Mouse (Mus musculus): Measurements from ENCODE around the gene Mrtfb. TPM values are rescaled to one million over a fixed set of nuclear protein-coding genes. Genes with fewer than 3 reads are reported as not detected.

Gene Mrtfb
- polyA plus RNA-seq, 1 experiment from 2014 or later = 22.4 TPM

DNA sequence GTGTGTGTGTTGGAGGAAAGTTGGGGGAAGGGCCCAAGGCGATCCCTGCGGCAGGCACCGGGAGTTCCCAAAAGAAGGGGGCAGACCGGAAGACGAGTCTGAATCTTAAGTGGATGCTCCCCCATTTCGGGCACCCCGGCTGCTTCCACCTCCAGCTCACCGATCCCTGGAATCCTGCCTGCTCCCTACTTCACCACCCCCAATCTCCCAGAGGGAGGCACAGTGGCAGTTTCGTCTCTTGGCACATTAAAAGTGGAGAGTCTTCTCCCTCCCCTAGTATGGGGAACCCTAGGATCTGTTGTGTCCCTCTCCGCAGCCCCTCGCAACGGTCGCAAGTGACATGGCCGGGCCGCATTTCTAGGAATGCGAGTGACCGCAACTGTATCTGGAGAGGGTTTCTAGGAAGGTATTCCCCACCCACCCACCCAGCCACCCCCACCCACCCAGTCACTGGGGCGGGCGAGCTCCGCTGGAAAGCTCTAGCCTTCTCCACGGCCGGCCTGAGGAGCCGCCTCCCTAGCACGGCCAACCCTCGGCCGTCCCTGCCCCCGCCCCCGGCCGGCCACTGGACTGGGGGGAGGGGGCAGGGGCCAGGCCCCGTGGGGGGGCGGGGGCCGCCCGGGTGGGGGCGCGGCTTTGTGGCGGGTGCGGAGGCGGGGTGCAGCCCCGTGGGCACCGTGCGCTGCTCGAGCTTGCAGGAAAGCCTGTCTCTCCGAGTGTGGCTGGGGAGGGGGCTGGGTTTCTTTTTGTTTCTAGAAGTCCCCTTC is 191.2 kb downstream of the Mrtfb start:
- Histone ChIP-seq H3K27me3 (ENCODE audit: control insufficient read depth, insufficient read depth, low read length) (peaks cover 45% of the 10 kb centered on the region), H3K4me3 (ENCODE audit: low read depth, low read length) (peak overlapping the region; percentile 68), H3K9ac (ENCODE audit: low read length) (peak overlapping the region; percentile 65), H3K27ac (ENCODE audit: low read depth, low read length) (no peak overlapping the region), H3K9me3 (ENCODE audit: control insufficient read depth, low read length) (no peaks in the 10 kb centered on the region), H3K36me3 (ENCODE audit: control insufficient read depth, insufficient read depth, low read length) (no peaks in the 10 kb centered on the region), H3K4me1 (replicated peaks; ENCODE audit: control insufficient read depth, insufficient read depth, low read length) (peaks cover 14% of the 10 kb centered on the region; the same call in 1 of the 2 replicates), H3K4me2 (ENCODE audit: low read depth, low read length, severe bottlenecking) (peak overlapping the region; percentile 100)
- ATAC-seq (replicated peaks; ENCODE audit: low FRiP score) (peak; percentile 60), DNase-seq (ENCODE audit: low spot score) (peak; percentile 76)
- under 1% methylated on average over 38 of the region's 43 CpGs for WGBS

DNA sequence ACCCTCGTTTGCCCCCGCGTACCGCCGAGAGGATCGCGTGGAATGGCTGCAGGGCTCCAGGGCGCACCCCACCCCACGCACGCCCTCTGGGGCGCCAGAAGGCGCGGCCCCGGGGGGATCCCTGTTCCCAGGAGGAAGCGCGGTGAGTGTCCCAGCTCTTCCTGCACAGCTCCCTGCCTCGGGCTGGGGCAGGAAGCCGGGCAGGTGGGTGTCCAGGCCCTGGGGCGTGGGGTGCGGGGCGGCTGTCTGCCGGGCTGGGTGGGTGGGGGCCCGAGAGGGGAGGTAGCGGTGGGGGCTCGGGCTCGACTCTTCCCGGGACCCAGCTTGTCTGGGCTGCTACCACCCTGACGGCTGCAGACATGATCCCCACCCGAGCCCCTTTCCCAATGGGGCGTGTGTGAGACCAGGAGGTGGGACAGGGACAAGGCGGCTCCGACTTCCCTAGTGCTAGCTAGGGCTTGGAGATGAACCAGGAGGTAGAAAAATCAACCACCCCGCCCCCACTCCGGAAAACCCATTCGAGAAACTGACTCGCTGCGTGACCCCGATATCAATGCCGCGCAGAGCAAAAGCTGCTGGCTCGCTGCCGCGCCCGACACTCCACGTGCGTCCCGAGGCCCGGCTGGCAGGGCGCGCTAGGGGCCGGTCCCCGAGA is 191.9 kb downstream of the Mrtfb start:
- no peak overlapping the region for H3K27ac ChIP-seq (ENCODE audit: low read depth, low read length)
- H3K4me2 ChIP-seq (ENCODE audit: low read depth, low read length, severe bottlenecking) = peak overlapping the region; percentile 100
- DNase-seq (ENCODE audit: low spot score) (peak; percentile 62), ATAC-seq (replicated peaks; ENCODE audit: low FRiP score) (peak; percentile 60)
- H3K4me3 ChIP-seq (ENCODE audit: low read depth, low read length) = peak overlapping the region; percentile 68
- H3K9ac ChIP-seq (ENCODE audit: low read length) = peak overlapping the region; percentile 65
- H3K4me1 ChIP-seq (replicated peaks; ENCODE audit: control insufficient read depth, insufficient read depth, low read length) = peaks cover 14% of the 10 kb centered on the region; the same call in 1 of the 2 replicates
- peaks cover 48% of the 10 kb centered on the region for H3K27me3 ChIP-seq (ENCODE audit: control insufficient read depth, insufficient read depth, low read length)
- H3K36me3 ChIP-seq (ENCODE audit: control insufficient read depth, insufficient read depth, low read length) = no peaks in the 10 kb centered on the region
- WGBS = under 1% methylated on average over 50 of the region's 52 CpGs
- H3K9me3 ChIP-seq (ENCODE audit: control insufficient read depth, low read length) = no peaks in the 10 kb centered on the region

DNA sequence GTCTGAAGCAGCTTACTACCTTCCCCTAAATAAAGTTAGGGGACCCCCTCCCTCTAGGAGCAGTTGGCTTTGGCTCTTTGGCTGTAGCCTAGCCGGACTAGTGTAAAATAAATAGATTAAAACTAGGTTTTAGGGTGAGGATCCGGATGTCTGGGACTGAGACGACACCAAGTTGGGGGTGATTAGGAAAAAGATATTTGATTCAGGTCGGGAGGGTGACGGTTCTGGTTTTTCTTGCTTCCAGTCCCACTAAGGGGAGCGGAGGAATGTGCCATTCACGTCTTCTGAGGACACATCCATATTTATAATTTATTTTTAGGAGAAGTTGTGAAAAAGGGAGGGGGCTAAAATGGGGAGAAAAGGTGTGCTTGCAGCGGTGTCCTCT is 192.4 kb downstream of the Mrtfb start:
- peaks cover 14% of the 10 kb centered on the region; the same call in 1 of the 2 replicates for H3K4me1 ChIP-seq (replicated peaks; ENCODE audit: control insufficient read depth, insufficient read depth, low read length)

DNA sequence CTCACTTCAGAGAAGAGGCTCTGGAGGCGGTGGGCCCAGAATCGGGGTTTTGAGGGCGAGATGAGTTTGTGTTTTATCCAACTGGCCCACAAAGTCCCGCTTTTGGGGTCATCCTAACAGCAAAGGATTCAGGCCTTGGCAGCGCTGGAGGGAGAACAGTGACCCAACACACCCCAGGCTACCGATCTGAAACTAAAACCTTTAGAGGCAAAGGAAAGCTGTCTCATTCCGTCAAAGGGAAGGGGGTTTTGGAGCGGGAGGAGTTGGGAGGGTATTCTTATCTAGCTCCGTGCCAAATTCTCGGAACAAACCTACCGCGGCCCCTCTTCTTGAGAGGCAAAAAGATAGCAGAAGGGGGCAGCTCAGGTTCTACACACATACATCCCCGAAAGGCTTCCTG is 193.2 kb downstream of the Mrtfb start:
- ATAC-seq (replicated peaks; ENCODE audit: low FRiP score) = no peak
- Histone ChIP-seq H3K27me3 (ENCODE audit: control insufficient read depth, insufficient read depth, low read length) (peaks cover 48% of the 10 kb centered on the region), H3K27ac (ENCODE audit: low read depth, low read length) (no peak overlapping the region), H3K4me2 (ENCODE audit: low read depth, low read length, severe bottlenecking) (no peak overlapping the region), H3K4me3 (ENCODE audit: low read depth, low read length) (no peak overlapping the region), H3K4me1 (replicated peaks; ENCODE audit: control insufficient read depth, insufficient read depth, low read length) (peaks cover 14% of the 10 kb centered on the region; the same call in 1 of the 2 replicates), H3K9me3 (ENCODE audit: control insufficient read depth, low read length) (no peaks in the 10 kb centered on the region), H3K9ac (ENCODE audit: low read length) (no peak overlapping the region), H3K36me3 (ENCODE audit: control insufficient read depth, insufficient read depth, low read length) (no peaks in the 10 kb centered on the region)
- 8% methylated on average over 13 of the region's 13 CpGs for WGBS
- DNase-seq (ENCODE audit: low spot score) = no peak

More for the DNA sequence above, 192.4 kb downstream of the Mrtfb start:
- peak overlapping the region; percentile 68 for H3K4me3 ChIP-seq (ENCODE audit: low read depth, low read length)
- H3K36me3 ChIP-seq (ENCODE audit: control insufficient read depth, insufficient read depth, low read length) = no peaks in the 10 kb centered on the region
- H3K9me3 ChIP-seq (ENCODE audit: control insufficient read depth, low read length) = no peaks in the 10 kb centered on the region
- 8% methylated on average over 8 of the region's 8 CpGs for WGBS
- ATAC-seq (replicated peaks; ENCODE audit: low FRiP score) (peak; percentile 18; the same call in 1 of the 2 replicates), DNase-seq (ENCODE audit: low spot score) (no peak)
- H3K27me3 ChIP-seq (ENCODE audit: control insufficient read depth, insufficient read depth, low read length) = peaks cover 48% of the 10 kb centered on the region
- H3K27ac ChIP-seq (ENCODE audit: low read depth, low read length) = no peak overlapping the region
- peak overlapping the region; percentile 65 for H3K9ac ChIP-seq (ENCODE audit: low read length)
- peak overlapping the region; percentile 100 for H3K4me2 ChIP-seq (ENCODE audit: low read depth, low read length, severe bottlenecking)

DNA sequence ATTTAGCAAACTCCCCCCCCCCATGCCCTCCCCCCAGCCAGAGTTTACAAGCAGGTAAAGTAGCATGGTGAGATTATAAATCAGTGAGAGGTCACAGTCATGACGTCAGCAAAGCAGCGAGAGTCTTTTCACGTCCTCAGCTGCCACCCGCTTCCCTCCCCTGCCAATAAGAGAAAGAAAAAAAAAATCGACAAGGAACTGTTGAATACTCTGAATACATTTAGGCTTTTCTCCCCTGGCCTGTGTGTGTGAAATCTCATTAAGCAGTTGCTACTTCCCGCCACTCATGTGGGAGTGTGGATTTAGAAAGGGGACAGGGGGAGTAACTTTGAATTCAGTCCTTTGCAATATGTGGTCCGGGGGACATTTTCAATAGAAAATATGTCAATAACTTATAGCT is 194.6 kb downstream of the Mrtfb start:
- WGBS = 15% methylated on average over 7 of the region's 7 CpGs
- Histone ChIP-seq H3K36me3 (ENCODE audit: control insufficient read depth, insufficient read depth, low read length) (no peaks in the 10 kb centered on the region), H3K27me3 (ENCODE audit: control insufficient read depth, insufficient read depth, low read length) (peaks cover 50% of the 10 kb centered on the region), H3K4me3 (ENCODE audit: low read depth, low read length) (no peak overlapping the region), H3K4me2 (ENCODE audit: low read depth, low read length, severe bottlenecking) (no peak overlapping the region), H3K4me1 (replicated peaks; ENCODE audit: control insufficient read depth, insufficient read depth, low read length) (peaks cover 14% of the 10 kb centered on the region; the same call in 1 of the 2 replicates), H3K27ac (ENCODE audit: low read depth, low read length) (no peak overlapping the region), H3K9ac (ENCODE audit: low read length) (no peak overlapping the region; the same call in 1 of the 2 replicates), H3K9me3 (ENCODE audit: control insufficient read depth, low read length) (no peaks in the 10 kb centered on the region)
- DNase-seq (ENCODE audit: low spot score) = no peak
- no peak for ATAC-seq (replicated peaks; ENCODE audit: low FRiP score)

DNA sequence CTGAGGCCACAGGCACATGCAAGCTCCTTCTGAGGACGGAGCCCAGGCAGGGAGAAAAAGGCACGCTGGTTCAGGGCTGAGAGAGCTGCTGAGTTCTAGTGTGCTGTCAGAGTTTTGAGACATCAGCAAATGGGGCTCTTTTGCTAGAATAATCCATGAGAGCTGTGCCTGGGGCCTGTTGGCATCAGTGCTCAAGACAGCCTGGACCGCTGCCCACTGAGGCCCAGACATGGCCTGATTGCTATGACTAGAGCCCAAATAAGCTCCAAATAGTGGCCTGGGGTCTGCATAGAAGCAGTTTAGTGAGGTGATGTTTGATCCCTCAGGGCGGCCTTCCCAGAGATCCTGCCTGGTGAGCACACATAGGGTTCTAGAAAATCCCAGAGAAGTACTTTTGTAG is 195.7 kb downstream of the Mrtfb start:
- peaks cover 14% of the 10 kb centered on the region; the same call in 1 of the 2 replicates for H3K4me1 ChIP-seq (replicated peaks; ENCODE audit: control insufficient read depth, insufficient read depth, low read length)
- 84% methylated on average over 4 of the region's 4 CpGs for WGBS
- H3K36me3 ChIP-seq (ENCODE audit: control insufficient read depth, insufficient read depth, low read length) = no peaks in the 10 kb centered on the region
- ATAC-seq (replicated peaks; ENCODE audit: low FRiP score) (no peak), DNase-seq (ENCODE audit: low spot score) (no peak)
- H3K27ac ChIP-seq (ENCODE audit: low read depth, low read length) = no peak overlapping the region
- H3K4me2 ChIP-seq (ENCODE audit: low read depth, low read length, severe bottlenecking) = no peak overlapping the region
- no peaks in the 10 kb centered on the region for H3K9me3 ChIP-seq (ENCODE audit: control insufficient read depth, low read length)
- no peak overlapping the region for H3K4me3 ChIP-seq (ENCODE audit: low read depth, low read length)
- no peak overlapping the region for H3K9ac ChIP-seq (ENCODE audit: low read length)
- peaks cover 41% of the 10 kb centered on the region for H3K27me3 ChIP-seq (ENCODE audit: control insufficient read depth, insufficient read depth, low read length)

DNA sequence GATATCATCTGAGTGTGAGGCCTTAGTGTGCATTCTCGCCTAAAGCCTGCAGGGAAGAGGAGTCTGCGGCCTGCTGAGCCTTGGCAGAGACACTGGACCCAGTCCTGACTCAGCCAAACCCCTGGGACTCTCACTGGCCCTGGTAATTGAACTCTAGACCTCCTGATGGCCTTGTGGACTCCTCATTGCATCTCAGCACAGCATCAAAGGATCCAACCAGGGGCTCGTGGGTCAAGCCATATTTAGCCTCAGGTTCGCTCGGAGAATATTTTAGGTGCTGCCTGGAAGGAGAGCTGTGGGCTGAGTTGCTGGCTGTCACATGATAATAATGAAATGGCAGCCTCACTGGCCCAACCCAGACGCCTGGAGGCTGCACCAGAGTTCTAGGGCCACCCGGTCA is 196.4 kb downstream of the Mrtfb start:
- 81% methylated on average over 7 of the region's 7 CpGs for WGBS
- H3K9ac ChIP-seq (ENCODE audit: low read length) = no peak overlapping the region
- H3K4me2 ChIP-seq (ENCODE audit: low read depth, low read length, severe bottlenecking) = no peak overlapping the region
- no peak overlapping the region for H3K27ac ChIP-seq (ENCODE audit: low read depth, low read length)
- ATAC-seq (replicated peaks; ENCODE audit: low FRiP score) (no peak), DNase-seq (ENCODE audit: low spot score) (no peak)
- no peaks in the 10 kb centered on the region for H3K36me3 ChIP-seq (ENCODE audit: control insufficient read depth, insufficient read depth, low read length)
- H3K27me3 ChIP-seq (ENCODE audit: control insufficient read depth, insufficient read depth, low read length) = peaks cover 38% of the 10 kb centered on the region
- no peak overlapping the region for H3K4me3 ChIP-seq (ENCODE audit: low read depth, low read length)
- no peaks in the 10 kb centered on the region for H3K9me3 ChIP-seq (ENCODE audit: control insufficient read depth, low read length)
- H3K4me1 ChIP-seq (replicated peaks; ENCODE audit: control insufficient read depth, insufficient read depth, low read length) = peaks cover 12% of the 10 kb centered on the region; the same call in 1 of the 2 replicates

DNA sequence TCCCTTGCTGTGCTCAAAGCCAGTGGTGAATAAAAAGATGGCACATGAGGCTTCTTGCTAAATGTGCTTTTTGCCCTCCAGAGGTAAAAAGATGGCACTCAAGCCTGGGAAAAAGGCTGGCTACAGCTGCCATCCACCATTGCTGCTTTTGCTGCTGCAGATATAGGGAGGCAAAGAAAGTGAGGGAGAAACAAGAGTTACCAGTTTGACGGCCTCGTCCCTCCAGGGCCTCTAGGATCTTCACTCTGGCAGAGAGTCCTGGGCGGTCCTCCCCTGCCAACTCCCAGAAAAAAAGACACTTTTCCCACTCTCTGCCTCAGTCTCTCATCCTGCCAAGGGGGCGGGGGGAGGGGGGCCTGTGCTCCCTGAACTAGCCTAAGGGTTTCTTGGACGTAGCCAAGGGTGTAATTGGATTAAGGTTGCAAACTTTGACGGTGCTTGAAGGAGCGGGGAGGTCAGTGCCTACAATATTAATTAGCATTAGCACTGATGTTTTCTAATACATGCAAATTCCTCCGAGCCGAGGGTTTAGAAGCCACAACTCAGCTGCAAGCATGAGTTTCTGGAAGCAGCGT is 197.8 kb downstream of the Mrtfb start:
- peaks cover 27% of the 10 kb centered on the region for H3K27me3 ChIP-seq (ENCODE audit: control insufficient read depth, insufficient read depth, low read length)
- peak; percentile 69 for DNase-seq (ENCODE audit: low spot score)
- H3K9ac ChIP-seq (ENCODE audit: low read length) = no peak overlapping the region

More for the DNA sequence above, 197.8 kb downstream of the Mrtfb start:
- no peaks in the 10 kb centered on the region for H3K9me3 ChIP-seq (ENCODE audit: control insufficient read depth, low read length)
- peaks cover 9% of the 10 kb centered on the region; the same call in 1 of the 2 replicates for H3K4me1 ChIP-seq (replicated peaks; ENCODE audit: control insufficient read depth, insufficient read depth, low read length)
- ATAC-seq (replicated peaks; ENCODE audit: low FRiP score) = peak; percentile 75
- H3K4me3 ChIP-seq (ENCODE audit: low read depth, low read length) = no peak overlapping the region
- no peak overlapping the region for H3K4me2 ChIP-seq (ENCODE audit: low read depth, low read length, severe bottlenecking)
- H3K27ac ChIP-seq (ENCODE audit: low read depth, low read length) = no peak overlapping the region
- no peaks in the 10 kb centered on the region for H3K36me3 ChIP-seq (ENCODE audit: control insufficient read depth, insufficient read depth, low read length)
- WGBS = 4% methylated on average over 10 of the region's 10 CpGs
